Mouse (Mus musculus) testis, adult 2 months (tissue): ENCODE measurements around the gene Plcb4.

ENCODE experiments used
- CTCF ChIP-seq: fragments of 200-500 bp; IDR thresholded peaks from 2 replicates; pipeline ENCODE4 v1.5.1; 2012; ENCODE audit warnings: low read depth, mild to moderate bottlenecking, inconsistent platforms, low read length, moderate library complexity; ENCODE audit not compliant: control insufficient read depth, insufficient read depth, insufficient replicate concordance
- POLR2A ChIP-seq: fragments of 200-500 bp; IDR thresholded peaks from 2 replicates; pipeline ENCODE4 v1.6.1; 2012; ENCODE audit warnings: low read depth, mild to moderate bottlenecking, inconsistent platforms, low read length, moderate library complexity; ENCODE audit not compliant: control insufficient read depth

GRCm38 (mm10) chr2:135708386-135708785 is 49.6 kb downstream of the Plcb4 start:
- TF ChIP-seq CTCF, result no peak
- TF ChIP-seq POLR2A, result no peak
